Mouse (Mus musculus) limb, embryonic 10.5 days (tissue): ENCODE measurements at regions not wholly inside any gene's neighbourhood (a gene's known extent, or its start where the extent isn't known, plus 50 kb on each side); places are given as distances from the start of the nearest gene placed in this dataset.

ENCODE experiments used
- DNase-seq: peaks from one replicate; pipeline ENCODE4 v3.0.0-alpha.2; 2017; ENCODE audit warnings: low spot score
- H3K27ac ChIP-seq: fragments of 300-500 bp; sonication (generic); 2 replicates; pipeline ENCODE4 v1.5.1; 2016; ENCODE audit warnings: mild to moderate bottlenecking
- H3K27me3 ChIP-seq: fragments of 300-500 bp; sonication (generic); 2 replicates; pipeline ENCODE4 v1.6.1; 2016; ENCODE audit warnings: low read depth, mild to moderate bottlenecking; ENCODE audit not compliant: poor library complexity, severe bottlenecking
- H3K36me3 ChIP-seq: fragments of 300-500 bp; sonication (generic); 2 replicates; pipeline ENCODE4 v1.6.1; 2016; ENCODE audit warnings: mild to moderate bottlenecking, moderate library complexity
- H3K4me1 ChIP-seq: fragments of 300-500 bp; sonication (generic); 2 replicates; pipeline ENCODE4 v1.6.1; 2016
- H3K4me3 ChIP-seq: fragments of 300-500 bp; sonication (generic); 2 replicates; pipeline ENCODE4 v1.5.1; 2016; ENCODE audit warnings: mild to moderate bottlenecking, moderate library complexity
- H3K9me3 ChIP-seq: fragments of 300-500 bp; sonication (generic); replicated peaks from 2 replicates; pipeline ENCODE4 v1.6.1; 2016; ENCODE audit warnings: mild to moderate bottlenecking
- WGBS: fragments of 180-500 bp; shearing (Covaris S2); methylation state at CpG from one replicate; pipeline ENCODE4 v1.1.7; 2016; 5-methylcytosine and 5-hydroxymethylcytosine counted together

- no peak overlapping the region for H3K4me3 ChIP-seq
- DNase-seq, result no peak
- H3K27me3 ChIP-seq, result no peaks in the 10 kb centered on the region
- H3K4me1 ChIP-seq, result no peaks in the 10 kb centered on the region
- no peaks in the 10 kb centered on the region for H3K9me3 ChIP-seq
- WGBS, result 94% methylated on average over 12 of the region's 12 CpGs
- no peak overlapping the region for H3K27ac ChIP-seq
- H3K36me3 ChIP-seq, result no peaks in the 10 kb centered on the region
Observed at GRCm38 (mm10) chr10:122149038-122149437, 51.9 kb upstream of the Rxylt1 start.

GRCm38 (mm10) chr10:122148609-122149008, 51.4 kb upstream of the Rxylt1 start:
- no peak overlapping the region for H3K4me3 ChIP-seq
- no peaks in the 10 kb centered on the region for H3K9me3 ChIP-seq
- H3K27me3 ChIP-seq, result no peaks in the 10 kb centered on the region
- H3K4me1 ChIP-seq, result no peaks in the 10 kb centered on the region
- DNase-seq, result no peak
- no peaks in the 10 kb centered on the region for H3K36me3 ChIP-seq
- WGBS, result 91% methylated on average over 4 of the region's 4 CpGs
- H3K27ac ChIP-seq, result no peak overlapping the region
